Mouse (Mus musculus) heart, adult 2 months (tissue): Measurements from ENCODE around the gene Cacng4.

ENCODE experiments used
- CTCF ChIP-seq: fragments of 200-600 bp; IDR thresholded peaks from 2 replicates; pipeline ENCODE4 v1.8.1; 2022; ENCODE audit warnings: antibody characterized with exemption, mild to moderate bottlenecking, moderate library complexity
- EP300 ChIP-seq: fragments of 200-500 bp; IDR thresholded peaks from 2 replicates; pipeline ENCODE4 v1.6.1; 2011; ENCODE audit warnings: low read depth, low read length, control low read depth; ENCODE audit not compliant: insufficient read depth
- POLR2A ChIP-seq: fragments of 200-500 bp; IDR thresholded peaks from 2 replicates; pipeline ENCODE4 v1.6.1; 2011; ENCODE audit warnings: mild to moderate bottlenecking, low read depth, low read length, control low read depth; ENCODE audit not compliant: insufficient read depth

DNA sequence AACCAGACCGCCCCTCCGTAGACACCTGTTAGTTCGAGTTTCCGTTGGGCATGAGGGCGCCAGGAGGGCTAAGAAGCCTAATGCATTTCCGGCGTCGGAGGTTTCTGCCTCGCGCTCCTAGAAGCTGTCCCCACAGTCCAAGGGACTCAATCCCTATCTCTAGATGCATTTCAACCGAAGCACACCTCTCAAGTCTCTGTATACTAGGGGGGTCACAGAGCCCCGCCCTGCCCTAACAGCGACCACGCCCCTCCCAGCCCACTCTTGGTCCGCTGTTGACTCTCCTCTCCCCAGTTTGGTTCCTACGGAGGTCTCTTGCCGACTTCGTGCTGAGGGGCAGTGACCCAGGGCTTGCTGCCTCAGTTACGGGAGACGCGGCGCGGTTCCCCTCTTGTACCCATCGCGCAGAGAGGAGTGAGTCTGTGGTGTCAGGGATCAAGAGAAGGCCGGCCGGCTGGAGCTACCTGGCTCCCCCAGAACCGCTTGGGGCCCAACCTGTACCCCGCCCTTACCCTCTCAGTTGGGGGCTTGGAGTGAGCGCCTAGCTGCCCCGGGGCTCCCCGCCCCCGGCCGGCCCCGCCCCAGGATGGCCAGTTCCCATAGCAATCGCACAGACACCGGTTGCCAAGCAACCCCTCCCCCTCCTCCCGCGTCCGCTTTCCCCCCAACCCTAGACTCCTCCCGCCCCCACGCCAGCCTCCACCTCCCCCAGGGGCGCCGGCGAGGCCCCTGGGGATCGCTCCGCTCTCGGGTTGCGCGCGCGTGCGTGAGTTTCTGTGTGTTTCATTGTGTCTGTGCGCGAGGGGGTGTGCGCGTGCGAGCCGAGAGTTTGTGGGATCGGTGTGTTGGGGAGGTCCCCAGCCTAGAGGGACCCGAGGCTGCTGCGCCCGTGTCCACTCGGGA lies 906 bp downstream of the Cacng4 start:
- no peak for TF ChIP-seq CTCF
- no peak for TF ChIP-seq POLR2A
- TF ChIP-seq EP300: no peak
